ENCODE assay signal across 17 mouse cellular contexts in genomic region chr10:96804030-96804784, GRCm38 (mm10).
DNase-seq lines count a peak whose midpoint lies in the region; ATAC-seq lines count a peak whose summit lies in the region.
"Had no signal": no experiment of that assay in that cellular context is flagged by ENCODE, and none has a peak within 500 bp of the region (broad histone marks: within the 10 kb centered on the region; RNA-seq: fewer than 3 reads in every experiment).

No protein-coding gene starts in this region.

- H3K27me3 ChIP-seq in intestine, embryonic 16.5 days (replicated peaks; ENCODE audit: control insufficient read depth, insufficient read depth, low read length): no peaks in the 10 kb centered on the region
- H3K27me3 ChIP-seq: limb, embryonic 13.5 days; midbrain, embryonic 12.5 days had no signal

- H3K27ac ChIP-seq in intestine, embryonic 16.5 days (ENCODE audit: low read length): peak overlapping the region; percentile 37; the same call in 1 of the 2 replicates
- H3K27ac ChIP-seq: hindbrain, embryonic 14.5 days; layer of hippocampus, adult 2 months; limb, embryonic 13.5 days; midbrain, embryonic 12.5 days had no signal

- peak; percentile 8 for DNase-seq in kidney, postnatal 14 days
- DNase-seq in kidney, postnatal 25 days: no peak
- DNase-seq in 3T3-L1 (ENCODE audit: low read depth, low spot score) (peak; percentile 75), NIH3T3 (ENCODE audit: low read depth) (peak; percentile 88)
- no peak for DNase-seq in layer of hippocampus, adult 11-12 months (ENCODE audit: low spot score)
- DNase-seq in left cerebral cortex, postnatal 36 days (ENCODE audit: low spot score in 2 of 2): no peak
- DNase-seq: adrenal gland, postnatal 14 days; cerebellum, adult 8-10 months; gastrocnemius, postnatal 14 days; heart, postnatal 10 days; lung, postnatal 4 days had no signal

- peak; percentile 89 for ATAC-seq in intestine, embryonic 16.5 days
- ATAC-seq: CD4-positive, CD25-positive, alpha-beta regulatory T cell, adult 4 months had no signal

- H3K9ac ChIP-seq in intestine, embryonic 16.5 days (ENCODE audit: low read depth, low read length): no peak overlapping the region
- H3K9ac ChIP-seq: hindbrain, embryonic 14.5 days; limb, embryonic 13.5 days; midbrain, embryonic 12.5 days had no signal

- no peaks in the 10 kb centered on the region for H3K9me3 ChIP-seq in intestine, embryonic 16.5 days (ENCODE audit: control insufficient read depth, low read length)
- H3K9me3 ChIP-seq: limb, embryonic 13.5 days; midbrain, embryonic 12.5 days had no signal

- WGBS in intestine, embryonic 16.5 days: 28% methylated on average over 7 of the region's 7 CpGs

- no peak overlapping the region for H3K4me2 ChIP-seq in intestine, embryonic 16.5 days (ENCODE audit: low read depth, low read length)
- H3K4me2 ChIP-seq: hindbrain, embryonic 14.5 days; limb, embryonic 13.5 days; midbrain, embryonic 12.5 days had no signal

- H3K4me1 ChIP-seq in intestine, embryonic 16.5 days (ENCODE audit: control insufficient read depth, insufficient read depth, low read length): peaks cover 6% of the 10 kb centered on the region
- H3K4me1 ChIP-seq: limb, embryonic 13.5 days had no signal

- no peaks in the 10 kb centered on the region for H3K36me3 ChIP-seq in intestine, embryonic 16.5 days (ENCODE audit: control insufficient read depth, insufficient read depth, low read length)
- H3K36me3 ChIP-seq: limb, embryonic 13.5 days; midbrain, embryonic 12.5 days had no signal

- H3K4me3 ChIP-seq in intestine, embryonic 16.5 days (ENCODE audit: low read length): no peak overlapping the region
- H3K4me3 ChIP-seq: layer of hippocampus, adult 2 months; limb, embryonic 13.5 days; midbrain, embryonic 12.5 days had no signal

- intact Hi-C loops in left cerebral cortex, postnatal 36 days (cut with DNase I): no loop called here

Comparison
In these comparisons a context has a peak if more than half of its experiments do, and no peak if none do; other contexts are left out.
1. DNase-seq: peak in kidney, postnatal 14 days (single experiment), 3T3-L1 (single experiment) and NIH3T3 (single experiment); none in kidney, postnatal 25 days (0 of 2), layer of hippocampus, adult 11-12 months (single experiment) and left cerebral cortex, postnatal 36 days (0 of 2).